Mouse (Mus musculus): ENCODE data around the gene Eva1c. TPM values are rescaled to one million over a fixed set of nuclear protein-coding genes. Genes with fewer than 3 reads are reported as not detected.

Gene Eva1c
- total RNA-seq, 1 experiment: 2.0 TPM

GRCm38 (mm10) chr16:90933534-90934176 is 107.1 kb downstream of the Eva1c start:
- Histone ChIP-seq H3K27ac (ENCODE audit: insufficient read depth, low read depth, low read length, poor library complexity, severe bottlenecking) (no peak overlapping the region), H3K36me3 (ENCODE audit: control insufficient read depth, insufficient read depth, low read length, poor library complexity, severe bottlenecking) (peaks cover 2% of the 10 kb centered on the region; the same call in 1 of the 2 replicates), H3K9me3 (ENCODE audit: control insufficient read depth, insufficient read depth, low read depth, low read length) (no peaks in the 10 kb centered on the region), H3K4me1 (ENCODE audit: control insufficient read depth in 2 of 2, insufficient read depth in 2 of 2, low read length in 2 of 2, poor library complexity in 1 of 2) (peaks cover 0 to 2% of the 10 kb centered on the region in 2 experiments; a peak in 1 of 4 replicates), H3K4me3 (ENCODE audit: insufficient read depth in 1 of 2, low read depth in 1 of 2, low read length in 2 of 2, poor library complexity in 1 of 2, severe bottlenecking in 1 of 2) (peak overlapping the region; percentile 69 to 92), H3K9ac (ENCODE audit: insufficient read depth, low read depth, low read length, poor library complexity, severe bottlenecking) (peak overlapping the region; percentile 92)
- TF ChIP-seq CHD2 (IDR thresholded peaks at IDR 0.05; ENCODE audit: low read depth, low read length) (no peak), ZC3H11A (IDR thresholded peaks at IDR 0.05; ENCODE audit: borderline replicate concordance, low read depth, low read length) (no peak), MAFK (IDR thresholded peaks at IDR 0.05; ENCODE audit: insufficient read depth, low read depth, low read length) (no peak), HCFC1 (IDR thresholded peaks at IDR 0.05; ENCODE audit: borderline replicate concordance, insufficient read depth, low read length) (no peak), ZNF384 (IDR thresholded peaks at IDR 0.05; ENCODE audit: low read depth, low read length) (no peak)
- in situ Hi-C loops (cut with MboI; ENCODE audit: low sequenced_read_pairs in 2 of 2, unreplicated experiment in 2 of 2): no loop called here
- no peak for DNase-seq (ENCODE audit: low read depth, low spot score)

- peak overlapping the region; percentile 45; the same call in 1 of the 2 replicates for H3K27ac ChIP-seq (ENCODE audit: insufficient read depth, low read depth, low read length, poor library complexity, severe bottlenecking)
- H3K9me3 ChIP-seq (ENCODE audit: control insufficient read depth, insufficient read depth, low read depth, low read length): no peaks in the 10 kb centered on the region
- TF ChIP-seq CHD2 (IDR thresholded peaks at IDR 0.05; ENCODE audit: low read depth, low read length) (no peak; the same call in 1 of the 2 replicates), ZC3H11A (IDR thresholded peaks at IDR 0.05; ENCODE audit: borderline replicate concordance, low read depth, low read length) (no peak), MAFK (IDR thresholded peaks at IDR 0.05; ENCODE audit: insufficient read depth, low read depth, low read length) (no peak), ZNF384 (IDR thresholded peaks at IDR 0.05; ENCODE audit: low read depth, low read length) (no peak), HCFC1 (IDR thresholded peaks at IDR 0.05; ENCODE audit: borderline replicate concordance, insufficient read depth, low read length) (no peak)
- H3K4me3 ChIP-seq (ENCODE audit: insufficient read depth in 1 of 2, low read depth in 1 of 2, low read length in 2 of 2, poor library complexity in 1 of 2, severe bottlenecking in 1 of 2): peak overlapping the region; percentile 69 to 92
- peaks cover 2% of the 10 kb centered on the region; the same call in 1 of the 2 replicates for H3K36me3 ChIP-seq (ENCODE audit: control insufficient read depth, insufficient read depth, low read length, poor library complexity, severe bottlenecking)
- H3K9ac ChIP-seq (ENCODE audit: insufficient read depth, low read depth, low read length, poor library complexity, severe bottlenecking): peak overlapping the region; percentile 92
- in situ Hi-C loops (cut with MboI; ENCODE audit: low sequenced_read_pairs in 2 of 2, unreplicated experiment in 2 of 2): no loop called here
- H3K4me1 ChIP-seq (ENCODE audit: control insufficient read depth in 2 of 2, insufficient read depth in 2 of 2, low read length in 2 of 2, poor library complexity in 1 of 2): peaks cover 0 to 2% of the 10 kb centered on the region in 2 experiments; a peak in 1 of 4 replicates
- no peak for DNase-seq (ENCODE audit: low read depth, low spot score)
Observed at GRCm38 (mm10) chr16:90934193-90934686, 107.7 kb downstream of the Eva1c start.

GRCm38 (mm10) chr16:90934687-90935328 is 108.3 kb downstream of the Eva1c start, which contains the start of gene Cfap298:
TSS of gene Cfap298 (minus strand) at chr16:90935114.
- Histone ChIP-seq H3K4me1 (ENCODE audit: control insufficient read depth in 2 of 2, insufficient read depth in 2 of 2, low read length in 2 of 2, poor library complexity in 1 of 2) (peaks cover 0 to 2% of the 10 kb centered on the region in 2 experiments; a peak in 1 of 4 replicates), H3K4me3 (ENCODE audit: insufficient read depth in 1 of 2, low read depth in 1 of 2, low read length in 2 of 2, poor library complexity in 1 of 2, severe bottlenecking in 1 of 2) (peak within 1 kb of the TSS; percentile 70 to 92), H3K9ac (ENCODE audit: insufficient read depth, low read depth, low read length, poor library complexity, severe bottlenecking) (peak within 1 kb of the TSS; percentile 92), H3K9me3 (ENCODE audit: control insufficient read depth, insufficient read depth, low read depth, low read length) (no peaks in the 10 kb centered on the region), H3K36me3 (ENCODE audit: control insufficient read depth, insufficient read depth, low read length, poor library complexity, severe bottlenecking) (peaks cover 2% of the 10 kb centered on the region; the same call in 1 of the 2 replicates), H3K27ac (ENCODE audit: insufficient read depth, low read depth, low read length, poor library complexity, severe bottlenecking) (peak within 1 kb of the TSS; percentile 45; the same call in 1 of the 2 replicates)
- in situ Hi-C loops (cut with MboI; ENCODE audit: low sequenced_read_pairs in 2 of 2, unreplicated experiment in 2 of 2): no loop called here
- no peak for TF ChIP-seq ZNF384 (IDR thresholded peaks at IDR 0.05; ENCODE audit: low read depth, low read length)
- TF ChIP-seq MAFK (IDR thresholded peaks at IDR 0.05; ENCODE audit: insufficient read depth, low read depth, low read length): no peak
- TF ChIP-seq CHD2 (IDR thresholded peaks at IDR 0.05; ENCODE audit: low read depth, low read length): 0 out of 2 replicates have a peak, but pooled peaks have one; percentile 10
- no peak for TF ChIP-seq ZC3H11A (IDR thresholded peaks at IDR 0.05; ENCODE audit: borderline replicate concordance, low read depth, low read length)
- TF ChIP-seq HCFC1 (IDR thresholded peaks at IDR 0.05; ENCODE audit: borderline replicate concordance, insufficient read depth, low read length): peak; percentile 81
- peak; percentile 97 for DNase-seq (ENCODE audit: low read depth, low spot score)

GRCm38 (mm10) chr16:90941246-90941645 is 114.7 kb downstream of the Eva1c start:
- H3K9me3 ChIP-seq (ENCODE audit: control insufficient read depth, insufficient read depth, low read depth, low read length): no peaks in the 10 kb centered on the region
- H3K27ac ChIP-seq (ENCODE audit: insufficient read depth, low read depth, low read length, poor library complexity, severe bottlenecking): no peak overlapping the region
- H3K36me3 ChIP-seq (ENCODE audit: control insufficient read depth, insufficient read depth, low read length, poor library complexity, severe bottlenecking): peaks cover 2% of the 10 kb centered on the region; the same call in 1 of the 2 replicates
- TF ChIP-seq CHD2 (IDR thresholded peaks at IDR 0.05; ENCODE audit: low read depth, low read length): no peak
- in situ Hi-C loops (cut with MboI; ENCODE audit: low sequenced_read_pairs in 2 of 2, unreplicated experiment in 2 of 2): no loop called here
- no peak overlapping the region for H3K4me3 ChIP-seq (ENCODE audit: insufficient read depth in 1 of 2, low read depth in 1 of 2, low read length in 2 of 2, poor library complexity in 1 of 2, severe bottlenecking in 1 of 2)
- H3K4me1 ChIP-seq (ENCODE audit: control insufficient read depth in 2 of 2, insufficient read depth in 2 of 2, low read length in 2 of 2, poor library complexity in 1 of 2): no peaks in the 10 kb centered on the region
- DNase-seq (ENCODE audit: low read depth, low spot score): no peak
- H3K9ac ChIP-seq (ENCODE audit: insufficient read depth, low read depth, low read length, poor library complexity, severe bottlenecking): no peak overlapping the region

All from ES-E14 (cell line).